Mouse (Mus musculus) thymus, adult 2 months (tissue): ENCODE data around the gene Nmu.

Experiments
- CTCF ChIP-seq: fragments of 200-500 bp; IDR thresholded peaks from 2 replicates; pipeline ENCODE4 v1.5.1; 2012; ENCODE audit warnings: mild to moderate bottlenecking, control low read depth, low read length, moderate library complexity, borderline replicate concordance; ENCODE audit not compliant: control insufficient read depth, poor library complexity, insufficient read depth; ENCODE audit errors: extremely low read depth
- POLR2A ChIP-seq: fragments of 200-500 bp; IDR thresholded peaks from 2 replicates; pipeline ENCODE4 v1.6.1; 2012; ENCODE audit warnings: mild to moderate bottlenecking, low read length, control low read depth, moderate library complexity; ENCODE audit not compliant: control insufficient read depth, poor library complexity, insufficient read depth; ENCODE audit errors: extremely low read depth

DNA sequence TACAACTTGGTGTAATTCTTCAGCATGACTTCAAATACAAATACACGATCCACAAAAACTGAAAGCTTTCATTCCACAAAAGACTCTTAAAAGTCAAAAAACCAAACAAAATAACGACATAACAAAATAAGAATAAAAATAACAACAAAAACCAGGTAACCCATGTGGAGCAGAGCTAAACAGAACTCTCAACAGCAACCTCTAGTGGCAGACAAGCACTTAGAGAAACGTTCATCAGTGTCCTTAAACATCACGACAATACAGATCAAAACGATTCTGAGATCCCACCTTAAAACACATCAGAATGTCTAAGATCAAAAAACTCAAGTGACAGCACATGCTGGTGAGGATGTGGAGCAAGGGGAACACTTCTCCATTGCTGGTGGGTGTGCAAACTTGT lies 76.5 kb downstream of the Nmu start:
- TF ChIP-seq CTCF (no peak), POLR2A (no peak)
